Mouse (Mus musculus) hindbrain, embryonic 15.5 days (tissue): ENCODE measurements around the gene Tmem255b. TPM values are rescaled to one million over a fixed set of nuclear protein-coding genes. Genes with fewer than 3 reads are reported as not detected.

Experiments
- ATAC-seq: fragments of 200-750 bp; cut with Nextera tagmentation; 2 replicates; pipeline ENCODE4 v1.8.0; 2017; ENCODE audit warnings: low read depth, moderate number of reproducible peaks, moderate TSS enrichment; ENCODE audit not compliant: low FRiP score
- H3K27ac ChIP-seq: fragments of 300-500 bp; sonication (generic); replicated peaks from 2 replicates; pipeline ENCODE4 v1.5.1; 2015; ENCODE audit warnings: mild to moderate bottlenecking, inconsistent platforms
- H3K27me3 ChIP-seq: fragments of 300-500 bp; sonication (generic); 2 replicates; pipeline ENCODE4 v1.6.1; 2015; ENCODE audit warnings: control low read depth, inconsistent platforms
- H3K36me3 ChIP-seq: fragments of 300-500 bp; sonication (generic); 2 replicates; pipeline ENCODE4 v1.6.1; 2015; ENCODE audit warnings: control low read depth, inconsistent platforms
- H3K4me1 ChIP-seq: fragments of 300-500 bp; sonication (generic); replicated peaks from 2 replicates; pipeline ENCODE4 v1.6.1; 2015; ENCODE audit warnings: control low read depth, inconsistent platforms
- H3K4me2 ChIP-seq: fragments of 300-500 bp; sonication (generic); 2 replicates; pipeline ENCODE4 v1.6.1; 2015; ENCODE audit warnings: moderate library complexity, mild to moderate bottlenecking, inconsistent platforms
- H3K4me3 ChIP-seq: fragments of 300-500 bp; sonication (generic); 2 replicates; pipeline ENCODE4 v1.5.1; 2015; ENCODE audit warnings: mild to moderate bottlenecking, inconsistent platforms
- H3K9ac ChIP-seq: fragments of 300-500 bp; sonication (generic); 2 replicates; pipeline ENCODE4 v1.6.1; 2015; ENCODE audit warnings: inconsistent platforms
- H3K9me3 ChIP-seq: fragments of 300-500 bp; sonication (generic); 2 replicates; pipeline ENCODE4 v1.6.1; 2016; ENCODE audit warnings: control low read depth, inconsistent platforms
- WGBS: fragments of 180-500 bp; shearing (Covaris S2); methylation state at CpG from one replicate; pipeline ENCODE4 v1.1.7; 2015; 5-methylcytosine and 5-hydroxymethylcytosine counted together
- polyA plus RNA-seq: library from polyadenylated mRNA; unstranded; fragments of >200 nt; fragmentation: Nextera tagmentation; extraction: Ambion mirVana; gene quantifications from 2 replicates; pipeline ENCODE4 v1.2.1, GENCODE M21; 2015

The Tmem255b gene
- polyA plus RNA-seq, 1 experiment from 2014 or later: 1.2 TPM

GRCm38 (mm10) chr8:13451747-13452277 lies 16.8 kb downstream of the Tmem255b start:
- H3K9me3 ChIP-seq: no peaks in the 10 kb centered on the region
- ATAC-seq: no peak
- H3K27ac ChIP-seq: no peak overlapping the region
- no peak overlapping the region for H3K9ac ChIP-seq
- 78% methylated on average over 6 of the region's 6 CpGs for WGBS
- H3K4me1 ChIP-seq: peaks cover 10% of the 10 kb centered on the region
- H3K4me3 ChIP-seq: no peak overlapping the region
- H3K4me2 ChIP-seq: no peak overlapping the region
- H3K36me3 ChIP-seq: no peaks in the 10 kb centered on the region
- H3K27me3 ChIP-seq: no peaks in the 10 kb centered on the region

GRCm38 (mm10) chr8:13454341-13455113 lies 19.5 kb downstream of the Tmem255b start:
- peak overlapping the region; percentile 25; the same call in 1 of the 2 replicates for H3K27ac ChIP-seq
- H3K4me2 ChIP-seq: no peak overlapping the region
- H3K4me3 ChIP-seq: no peak overlapping the region
- H3K27me3 ChIP-seq: no peaks in the 10 kb centered on the region
- peak; percentile 85 for ATAC-seq
- no peaks in the 10 kb centered on the region for H3K9me3 ChIP-seq
- H3K9ac ChIP-seq: no peak overlapping the region
- 47% methylated on average over 8 of the region's 8 CpGs for WGBS
- H3K36me3 ChIP-seq: no peaks in the 10 kb centered on the region
- peaks cover 10% of the 10 kb centered on the region for H3K4me1 ChIP-seq

GRCm38 (mm10) chr8:13455295-13455694 lies 20.3 kb downstream of the Tmem255b start:
- Histone ChIP-seq H3K27ac (no peak overlapping the region), H3K9me3 (no peaks in the 10 kb centered on the region), H3K4me3 (no peak overlapping the region), H3K4me1 (peaks cover 10% of the 10 kb centered on the region), H3K4me2 (no peak overlapping the region), H3K9ac (no peak overlapping the region), H3K36me3 (no peaks in the 10 kb centered on the region), H3K27me3 (no peaks in the 10 kb centered on the region)
- peak; percentile 63; the same call in 1 of the 2 replicates for ATAC-seq
- 38% methylated on average over 2 of the region's 2 CpGs for WGBS

GRCm38 (mm10) chr8:13459431-13459830 lies 24.4 kb downstream of the Tmem255b start:
- Histone ChIP-seq H3K36me3 (no peaks in the 10 kb centered on the region), H3K4me1 (peaks cover 4% of the 10 kb centered on the region), H3K9me3 (no peaks in the 10 kb centered on the region), H3K27ac (no peak overlapping the region), H3K9ac (no peak overlapping the region), H3K4me2 (no peak overlapping the region), H3K27me3 (no peaks in the 10 kb centered on the region), H3K4me3 (no peak overlapping the region)
- no peak for ATAC-seq
- WGBS: 96% methylated on average over 4 of the region's 4 CpGs

GRCm38 (mm10) chr8:13461085-13461765 lies 26.2 kb downstream of the Tmem255b start:
- peaks cover 2% of the 10 kb centered on the region; the same call in 1 of the 2 replicates for H3K36me3 ChIP-seq
- no peak for ATAC-seq
- no peaks in the 10 kb centered on the region for H3K27me3 ChIP-seq
- WGBS: 80% methylated on average over 17 of the region's 17 CpGs
- no peaks in the 10 kb centered on the region for H3K9me3 ChIP-seq
- H3K4me2 ChIP-seq: no peak overlapping the region
- H3K4me1 ChIP-seq: no peaks in the 10 kb centered on the region
- H3K27ac ChIP-seq: no peak overlapping the region
- no peak overlapping the region for H3K4me3 ChIP-seq
- no peak overlapping the region for H3K9ac ChIP-seq

- ATAC-seq: no peak
Observed at GRCm38 (mm10) chr8:13461843-13462242, 26.9 kb downstream of the Tmem255b start.

GRCm38 (mm10) chr8:13462392-13462791 lies 27.4 kb downstream of the Tmem255b start:
- Histone ChIP-seq H3K4me1 (no peaks in the 10 kb centered on the region), H3K4me2 (no peak overlapping the region), H3K36me3 (peaks cover 7% of the 10 kb centered on the region; the same call in 1 of the 2 replicates), H3K9ac (no peak overlapping the region), H3K27me3 (no peaks in the 10 kb centered on the region), H3K27ac (no peak overlapping the region), H3K4me3 (no peak overlapping the region), H3K9me3 (no peaks in the 10 kb centered on the region)
- 72% methylated on average over 10 of the region's 10 CpGs for WGBS
- no peak for ATAC-seq

More at GRCm38 (mm10) chr8:13461843-13462242, 26.9 kb downstream of the Tmem255b start:
- no peak overlapping the region for H3K9ac ChIP-seq
- no peak overlapping the region for H3K4me3 ChIP-seq
- H3K4me1 ChIP-seq: no peaks in the 10 kb centered on the region
- H3K27me3 ChIP-seq: no peaks in the 10 kb centered on the region
- H3K36me3 ChIP-seq: peaks cover 6% of the 10 kb centered on the region; the same call in 1 of the 2 replicates
- WGBS: 36% methylated on average over 4 of the region's 4 CpGs
- no peak overlapping the region for H3K4me2 ChIP-seq
- no peaks in the 10 kb centered on the region for H3K9me3 ChIP-seq
- no peak overlapping the region for H3K27ac ChIP-seq

- H3K9ac ChIP-seq: no peak overlapping the region
- H3K9me3 ChIP-seq: no peaks in the 10 kb centered on the region
- peaks cover 13% of the 10 kb centered on the region; the same call in 1 of the 2 replicates for H3K36me3 ChIP-seq
- no peaks in the 10 kb centered on the region for H3K4me1 ChIP-seq
- no peak overlapping the region for H3K4me2 ChIP-seq
- no peaks in the 10 kb centered on the region for H3K27me3 ChIP-seq
- no peak for ATAC-seq
- H3K4me3 ChIP-seq: no peak overlapping the region
- no peak overlapping the region for H3K27ac ChIP-seq
- 62% methylated on average over 7 of the region's 7 CpGs for WGBS
Observed at GRCm38 (mm10) chr8:13465324-13465723, 30.3 kb downstream of the Tmem255b start.

- Histone ChIP-seq H3K4me1 (no peaks in the 10 kb centered on the region), H3K27ac (no peak overlapping the region), H3K9ac (no peak overlapping the region), H3K4me2 (no peak overlapping the region), H3K36me3 (peaks cover 18% of the 10 kb centered on the region; the same call in 1 of the 2 replicates), H3K4me3 (no peak overlapping the region), H3K27me3 (no peaks in the 10 kb centered on the region), H3K9me3 (no peaks in the 10 kb centered on the region)
- WGBS: 71% methylated on average over 5 of the region's 5 CpGs
- ATAC-seq: no peak
Observed at GRCm38 (mm10) chr8:13466989-13467388, 32.0 kb downstream of the Tmem255b start.

GRCm38 (mm10) chr8:13468737-13469136 lies 33.7 kb downstream of the Tmem255b start:
- no peaks in the 10 kb centered on the region for H3K9me3 ChIP-seq
- WGBS: 83% methylated on average over 9 of the region's 9 CpGs
- ATAC-seq: peak; percentile 27; the same call in 1 of the 2 replicates

GRCm38 (mm10) chr8:13471484-13471883 lies 36.5 kb downstream of the Tmem255b start:
- Histone ChIP-seq H3K4me1 (no peaks in the 10 kb centered on the region), H3K4me2 (no peak overlapping the region), H3K9ac (no peak overlapping the region), H3K27ac (no peak overlapping the region), H3K4me3 (no peak overlapping the region), H3K27me3 (no peaks in the 10 kb centered on the region), H3K36me3 (peaks cover 25% of the 10 kb centered on the region), H3K9me3 (no peaks in the 10 kb centered on the region)
- ATAC-seq: no peak
- 93% methylated on average over 11 of the region's 11 CpGs for WGBS

More at GRCm38 (mm10) chr8:13468737-13469136, 33.7 kb downstream of the Tmem255b start:
- no peak overlapping the region for H3K4me2 ChIP-seq
- H3K4me1 ChIP-seq: no peaks in the 10 kb centered on the region
- H3K9ac ChIP-seq: no peak overlapping the region
- H3K27ac ChIP-seq: no peak overlapping the region
- H3K36me3 ChIP-seq: peaks cover 27% of the 10 kb centered on the region
- H3K4me3 ChIP-seq: no peak overlapping the region
- no peaks in the 10 kb centered on the region for H3K27me3 ChIP-seq

GRCm38 (mm10) chr8:13472284-13472683 lies 37.3 kb downstream of the Tmem255b start:
- 83% methylated on average over 7 of the region's 7 CpGs for WGBS
- H3K9ac ChIP-seq: no peak overlapping the region

More at GRCm38 (mm10) chr8:13472284-13472683, 37.3 kb downstream of the Tmem255b start:
- Histone ChIP-seq H3K27me3 (no peaks in the 10 kb centered on the region), H3K27ac (no peak overlapping the region), H3K36me3 (peaks cover 24% of the 10 kb centered on the region), H3K4me2 (no peak overlapping the region), H3K9me3 (no peaks in the 10 kb centered on the region), H3K4me3 (no peak overlapping the region), H3K4me1 (no peaks in the 10 kb centered on the region)
- ATAC-seq: no peak
